Mouse (Mus musculus) cerebellum, postnatal 10 days (tissue): ENCODE measurements at regions not wholly inside any gene's neighbourhood (a gene's known extent, or its start where the extent isn't known, plus 50 kb on each side); places are given as distances from the start of the nearest gene placed in this dataset.

ENCODE experiments used
- DNase-seq, 2 experiments: peaks; one replicate each; pipeline ENCODE4 v3.0.0; 2021; ENCODE audit warnings: mixed read lengths in 2 of 2

GRCm38 (mm10) chr3:148429012-148429865, 561.1 kb downstream of the Adgrl2 start:
- DNase-seq, result peak; percentile 70 to 72

DNA sequence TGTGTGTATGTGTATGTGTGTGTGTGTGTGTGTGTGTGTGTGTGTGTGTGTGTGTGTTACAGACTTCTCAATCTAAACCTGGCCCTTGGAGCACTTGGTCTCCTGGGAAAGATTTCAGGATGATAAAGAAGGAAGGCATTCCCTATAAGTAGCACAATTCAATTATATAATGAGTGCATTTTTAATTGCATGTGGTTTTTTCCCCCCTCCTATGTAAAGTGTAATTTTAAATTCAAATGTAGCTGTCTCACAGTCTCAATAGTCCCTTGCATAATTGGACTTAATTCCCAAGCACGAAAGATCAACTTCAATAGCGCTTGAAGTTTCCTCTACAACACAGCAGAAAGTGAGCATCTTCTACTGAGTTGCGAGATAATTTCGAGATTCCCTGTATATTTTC, 566.3 kb downstream of the Adgrl2 start:
- no peak for DNase-seq

GRCm38 (mm10) chr3:148423383-148423782, 567.0 kb downstream of the Adgrl2 start:
- DNase-seq, result no peak

- no peak for DNase-seq
Observed at GRCm38 (mm10) chr3:148422720-148423119, 567.6 kb downstream of the Adgrl2 start.

DNA sequence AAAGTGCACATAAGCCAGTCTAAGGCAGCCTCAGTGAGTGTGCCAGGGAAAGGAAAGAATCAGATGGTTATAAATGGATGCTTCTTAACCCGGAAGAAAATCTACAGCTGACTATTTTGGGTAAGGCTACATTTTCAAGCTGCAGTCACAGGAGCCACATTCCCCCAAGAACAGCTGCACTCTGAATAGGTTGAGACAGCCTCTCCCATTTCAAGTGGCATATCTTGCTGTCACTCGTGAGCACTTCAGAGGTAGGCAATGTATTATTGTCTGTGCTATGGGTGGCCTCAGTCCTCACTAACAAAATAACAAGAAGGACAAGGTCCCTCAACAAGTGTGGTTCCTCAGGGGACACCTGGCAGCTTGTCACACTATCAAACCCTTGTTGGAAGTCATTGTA, 568.1 kb downstream of the Adgrl2 start:
- no peak for DNase-seq

- no peak for DNase-seq
Observed at GRCm38 (mm10) chr3:148420303-148420702, 570.1 kb downstream of the Adgrl2 start.

- no peak for DNase-seq
Observed at GRCm38 (mm10) chr3:148419462-148420074, 570.8 kb downstream of the Adgrl2 start.

GRCm38 (mm10) chr3:148418067-148418466, 572.3 kb downstream of the Adgrl2 start:
- DNase-seq, result no peak

GRCm38 (mm10) chr3:148415443-148415842, 574.9 kb downstream of the Adgrl2 start:
- DNase-seq, result no peak

DNA sequence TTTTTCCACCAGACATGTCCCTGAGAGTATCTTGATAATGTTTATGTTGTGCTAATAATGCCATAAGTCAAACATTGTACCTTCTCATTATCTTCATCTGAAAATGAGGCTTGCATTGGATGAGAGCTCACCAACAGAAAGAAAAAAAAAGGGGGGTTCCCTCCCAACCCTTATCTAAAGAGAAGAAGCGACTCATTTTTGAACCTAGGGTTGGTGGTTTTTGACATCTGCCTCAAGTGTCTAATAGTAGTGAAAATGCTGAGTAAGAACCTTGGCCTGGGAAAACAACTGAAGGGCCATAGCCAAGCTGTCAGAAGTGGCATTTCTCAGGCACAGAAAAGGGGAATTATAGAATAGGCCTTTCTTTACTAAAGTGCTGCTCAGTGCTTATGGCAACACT, 577.3 kb downstream of the Adgrl2 start:
- DNase-seq, result no peak

DNA sequence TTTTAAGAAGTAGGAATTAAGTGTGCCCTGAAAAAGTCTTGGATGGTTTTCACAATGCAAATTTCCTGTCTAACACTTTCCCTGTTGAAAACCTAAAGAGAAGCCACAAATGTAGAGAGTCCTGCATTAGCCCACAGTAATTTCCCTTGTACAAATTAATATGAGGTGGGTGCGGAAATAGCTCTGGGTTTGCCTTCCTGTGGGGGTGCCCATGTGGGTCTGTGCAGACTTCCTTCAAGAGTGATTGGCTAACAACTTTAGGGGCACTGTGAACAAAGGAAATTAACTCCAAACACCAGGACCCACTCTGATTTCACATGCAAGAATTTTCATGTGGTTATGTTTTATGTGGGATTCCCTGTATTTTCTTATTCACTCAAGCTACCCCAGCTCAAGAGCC, 578.2 kb downstream of the Adgrl2 start:
- DNase-seq, result no peak

- no peak for DNase-seq
Observed at GRCm38 (mm10) chr3:148398349-148398748, 592.0 kb downstream of the Adgrl2 start.

DNA sequence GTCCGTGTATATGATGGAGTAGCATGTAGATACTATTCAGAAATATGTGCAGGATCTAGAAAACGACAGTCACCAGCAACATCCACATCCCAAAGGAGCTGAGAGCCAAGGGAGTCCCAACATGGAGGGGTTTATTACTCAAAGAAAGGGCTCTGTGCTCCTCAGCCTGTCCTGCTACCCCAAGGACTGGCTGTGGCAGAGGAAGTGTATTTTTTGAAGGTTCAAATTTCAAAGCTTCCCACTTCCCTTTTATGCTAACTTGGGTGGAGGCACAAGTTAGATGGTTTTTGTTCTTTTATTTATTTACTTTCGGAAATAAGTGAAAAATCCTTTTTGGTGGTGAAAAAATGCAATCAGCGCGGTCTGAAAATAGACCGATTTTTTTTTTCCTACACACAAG, 602.8 kb downstream of the Adgrl2 start:
- DNase-seq, result no peak

DNA sequence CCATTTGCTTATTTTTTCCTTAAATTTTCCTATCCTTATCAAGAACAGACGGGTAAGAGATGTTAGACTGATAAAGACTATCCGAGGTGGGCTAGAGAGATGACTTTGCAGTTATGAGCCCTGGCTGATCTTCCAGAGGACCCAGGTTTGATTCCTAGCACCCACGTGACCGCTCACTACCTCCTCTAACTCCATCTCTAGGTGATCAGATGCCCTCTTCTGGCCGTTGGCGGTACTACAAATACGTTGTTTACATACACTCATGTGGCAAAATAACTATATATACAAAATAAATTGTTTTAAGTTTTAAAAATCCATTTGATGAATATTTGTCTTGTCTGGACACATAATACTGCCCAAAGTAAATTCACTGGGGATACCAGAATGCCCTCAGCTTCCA, 604.6 kb downstream of the Adgrl2 start:
- peak; percentile 5 to 12 for DNase-seq

- DNase-seq, result no peak
Observed at GRCm38 (mm10) chr3:148381057-148381456, 609.3 kb downstream of the Adgrl2 start.

DNA sequence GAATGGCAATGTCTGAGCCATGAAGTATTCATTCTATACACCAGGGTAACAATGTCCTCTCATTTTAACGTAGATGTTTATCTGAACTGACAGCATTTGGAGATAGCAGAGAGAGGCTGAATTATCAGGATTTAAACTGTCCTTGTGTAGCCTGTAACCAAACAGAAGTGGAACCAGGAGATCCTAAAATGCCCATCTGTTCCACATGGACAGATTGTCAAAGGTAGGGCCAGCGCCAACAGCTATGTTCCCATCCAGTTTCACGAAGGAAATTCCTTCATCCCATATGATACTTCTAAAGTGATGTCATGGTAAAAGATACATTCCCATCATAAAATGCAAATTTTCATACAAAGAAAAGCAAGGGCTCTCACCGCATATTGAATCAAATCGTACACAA, 627.0 kb downstream of the Adgrl2 start:
- peak; percentile 26 to 32 for DNase-seq

- DNase-seq, result peak; percentile 17 to 34
Observed at GRCm38 (mm10) chr3:148362453-148362864, 627.9 kb downstream of the Adgrl2 start.

GRCm38 (mm10) chr3:148343633-148344361, 646.6 kb downstream of the Adgrl2 start:
- DNase-seq, result peak; percentile 83 to 92

- DNase-seq, result no peak
Observed at GRCm38 (mm10) chr3:148343256-148343632, 647.1 kb downstream of the Adgrl2 start.

DNA sequence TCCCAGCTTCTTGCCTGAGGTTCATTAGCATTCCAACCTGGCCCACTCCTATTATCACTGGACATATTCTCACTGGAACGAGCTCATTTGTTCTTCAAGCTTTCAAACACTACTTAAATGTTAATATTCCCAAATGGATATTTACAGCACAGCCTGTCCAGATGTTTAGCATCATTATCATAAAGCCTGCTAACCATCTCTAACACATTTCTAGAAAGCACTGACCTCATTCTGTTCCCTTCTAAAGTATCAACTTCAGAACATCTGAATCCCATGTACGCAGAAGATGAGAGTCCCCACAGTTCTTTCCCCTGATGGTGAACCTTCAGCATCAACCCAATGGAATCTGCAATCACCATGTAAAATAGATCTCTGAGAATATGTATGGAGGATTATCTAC, 651.1 kb downstream of the Adgrl2 start:
- no peak for DNase-seq

DNA sequence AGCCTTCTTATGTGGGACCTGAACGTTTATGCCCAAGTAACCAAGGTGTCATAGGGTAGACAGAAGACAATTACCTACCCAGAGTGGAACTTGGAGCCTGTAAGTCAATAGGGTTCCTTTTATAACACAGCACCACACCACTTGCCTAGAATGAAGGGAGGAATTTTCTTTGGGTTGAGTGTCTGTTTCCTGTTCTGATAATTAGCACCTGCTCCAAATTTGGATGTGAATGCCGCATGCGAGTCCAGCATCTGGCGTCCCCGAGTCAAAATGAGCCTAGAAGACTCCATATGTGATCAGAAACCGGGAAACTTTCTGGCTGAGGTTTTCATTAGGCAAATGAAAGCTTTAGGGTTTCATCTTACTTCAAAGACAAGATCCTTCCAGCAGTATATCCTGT, 653.7 kb downstream of the Adgrl2 start:
- DNase-seq, result peak in 1 of 2 experiments; percentile 4

DNA sequence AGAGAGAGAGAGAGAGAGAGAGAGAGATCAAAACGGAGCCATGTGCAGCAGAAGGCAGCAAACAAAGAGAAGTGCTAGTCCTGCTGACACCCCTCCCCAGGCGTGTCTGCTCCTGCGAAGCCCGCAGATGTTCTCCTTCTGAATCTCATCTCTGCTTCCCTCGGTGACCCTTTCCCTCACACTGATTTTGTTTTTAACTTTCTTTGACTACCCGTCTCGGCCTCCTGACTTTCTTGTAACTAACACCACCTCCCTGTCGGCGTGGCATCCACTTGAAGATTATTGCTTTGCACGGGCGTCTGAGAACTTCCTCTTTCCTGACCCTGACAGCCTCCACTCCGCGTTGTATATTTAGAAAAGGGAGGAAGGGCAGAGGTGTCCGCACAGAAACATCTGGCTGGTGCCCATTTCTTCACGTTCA, 654.3 kb downstream of the Adgrl2 start:
- no peak for DNase-seq

DNA sequence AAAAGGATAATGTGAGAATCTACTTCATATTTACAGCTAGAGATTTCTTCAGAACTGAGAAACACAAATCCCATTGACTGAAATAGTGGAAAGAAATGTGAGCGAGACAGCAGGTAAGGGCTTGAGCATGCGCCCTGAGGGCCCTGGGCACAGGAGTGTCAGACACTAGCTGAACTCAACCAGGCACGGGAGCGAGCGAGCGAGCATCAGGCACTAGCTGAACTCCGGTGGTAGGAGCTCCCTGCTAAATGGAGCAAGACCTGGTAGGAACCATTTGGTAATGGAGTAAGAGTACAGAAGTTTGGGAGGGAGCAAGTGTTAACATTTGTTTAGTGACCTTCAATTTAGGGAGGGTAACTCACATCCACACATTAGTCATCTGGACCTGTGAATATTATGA, 654.7 kb downstream of the Adgrl2 start:
- DNase-seq, result peak; percentile 4 to 18
